Mouse (Mus musculus) embryo, embryonic 11 days (tissue): ENCODE measurements around the gene Gm37240.

ENCODE experiments used
- DNase-seq: peaks from one replicate; pipeline ENCODE4 v3.0.0-alpha.2; 2015

The Gm37240 gene

GRCm38 (mm10) chr3:85313646-85314255, 573.6 kb downstream of the Gm37240 start:
- no peak for DNase-seq

- DNase-seq, result no peak
Observed at GRCm38 (mm10) chr3:85311176-85311575, 576.1 kb downstream of the Gm37240 start.

- no peak for DNase-seq
Observed at GRCm38 (mm10) chr3:85310401-85310989, 576.8 kb downstream of the Gm37240 start.

- DNase-seq, result no peak
Observed at GRCm38 (mm10) chr3:85309168-85309567, 578.1 kb downstream of the Gm37240 start.

GRCm38 (mm10) chr3:85308706-85309105, 578.6 kb downstream of the Gm37240 start:
- DNase-seq, result no peak

- DNase-seq, result no peak
Observed at GRCm38 (mm10) chr3:85301851-85302250, 585.5 kb downstream of the Gm37240 start.

GRCm38 (mm10) chr3:85301336-85301735, 586.0 kb downstream of the Gm37240 start:
- no peak for DNase-seq

GRCm38 (mm10) chr3:85299649-85300550, 587.4 kb downstream of the Gm37240 start:
- DNase-seq, result peak; percentile 9

GRCm38 (mm10) chr3:85295229-85295628, 592.1 kb downstream of the Gm37240 start:
- DNase-seq, result no peak

- no peak for DNase-seq
Observed at GRCm38 (mm10) chr3:85287627-85288026, 599.7 kb downstream of the Gm37240 start.

- no peak for DNase-seq
Observed at GRCm38 (mm10) chr3:85284483-85284882, 602.8 kb downstream of the Gm37240 start.

GRCm38 (mm10) chr3:85282816-85283215, 604.5 kb downstream of the Gm37240 start:
- no peak for DNase-seq

- peak; percentile 53 for DNase-seq
Observed at GRCm38 (mm10) chr3:85275075-85275474, 612.2 kb downstream of the Gm37240 start.

- DNase-seq, result no peak
Observed at GRCm38 (mm10) chr3:85271491-85271890, 615.8 kb downstream of the Gm37240 start.

GRCm38 (mm10) chr3:85264963-85265362, 622.4 kb downstream of the Gm37240 start:
- DNase-seq, result no peak

GRCm38 (mm10) chr3:85264546-85264945, 622.8 kb downstream of the Gm37240 start:
- DNase-seq, result no peak

- DNase-seq, result no peak
Observed at GRCm38 (mm10) chr3:85254526-85254925, 632.8 kb downstream of the Gm37240 start.

- no peak for DNase-seq
Observed at GRCm38 (mm10) chr3:85251631-85252030, 635.7 kb downstream of the Gm37240 start.

- no peak for DNase-seq
Observed at GRCm38 (mm10) chr3:85246131-85246530, 641.2 kb downstream of the Gm37240 start.

GRCm38 (mm10) chr3:85236546-85236945, 650.8 kb downstream of the Gm37240 start:
- DNase-seq, result no peak

- DNase-seq, result no peak
Observed at GRCm38 (mm10) chr3:85232846-85233245, 654.5 kb downstream of the Gm37240 start.

- no peak for DNase-seq
Observed at GRCm38 (mm10) chr3:85222046-85222445, 665.3 kb downstream of the Gm37240 start.

GRCm38 (mm10) chr3:85214926-85215325, 672.4 kb downstream of the Gm37240 start:
- DNase-seq, result no peak
